Mouse (Mus musculus): ENCODE measurements around the gene Mre11a.
"Not testable (repeated sequence)": the region's sequence is repeated elsewhere in the genome, so short reads cannot be mapped to it uniquely, and the experiment has no call there.

Gene Mre11a

GRCm38 (mm10) chr9:14870377-14870776 lies 85.9 kb downstream of the Mre11a start:
- no peak for DNase-seq (ENCODE audit: low spot score)

GRCm38 (mm10) chr9:14870802-14871201 lies 86.3 kb downstream of the Mre11a start:
- no peak for DNase-seq (ENCODE audit: low spot score)

GRCm38 (mm10) chr9:14871536-14871935 lies 87.1 kb downstream of the Mre11a start:
- DNase-seq (ENCODE audit: low spot score) = no peak

GRCm38 (mm10) chr9:14872181-14872930 lies 87.9 kb downstream of the Mre11a start:
- peak; percentile 54 for DNase-seq (ENCODE audit: low spot score)

- DNase-seq (ENCODE audit: low spot score) = no peak
These were observed 91.5 kb downstream of the Mre11a start for GRCm38 (mm10) chr9:14875743-14876507.

GRCm38 (mm10) chr9:14876566-14876965 lies 92.1 kb downstream of the Mre11a start:
- DNase-seq (ENCODE audit: low spot score) = not testable (repeated sequence)

- no peak for DNase-seq (ENCODE audit: low spot score)
These were observed 100.2 kb downstream of the Mre11a start for GRCm38 (mm10) chr9:14884641-14885040.

- DNase-seq (ENCODE audit: low spot score) = no peak
These were observed 100.7 kb downstream of the Mre11a start for GRCm38 (mm10) chr9:14885151-14885550.

GRCm38 (mm10) chr9:14885954-14886353 lies 101.5 kb downstream of the Mre11a start:
- DNase-seq (ENCODE audit: low spot score) = no peak

All from embryo, embryonic 10.5 days (tissue).